Mouse (Mus musculus): ENCODE results near the gene Inpp4b.

DNA sequence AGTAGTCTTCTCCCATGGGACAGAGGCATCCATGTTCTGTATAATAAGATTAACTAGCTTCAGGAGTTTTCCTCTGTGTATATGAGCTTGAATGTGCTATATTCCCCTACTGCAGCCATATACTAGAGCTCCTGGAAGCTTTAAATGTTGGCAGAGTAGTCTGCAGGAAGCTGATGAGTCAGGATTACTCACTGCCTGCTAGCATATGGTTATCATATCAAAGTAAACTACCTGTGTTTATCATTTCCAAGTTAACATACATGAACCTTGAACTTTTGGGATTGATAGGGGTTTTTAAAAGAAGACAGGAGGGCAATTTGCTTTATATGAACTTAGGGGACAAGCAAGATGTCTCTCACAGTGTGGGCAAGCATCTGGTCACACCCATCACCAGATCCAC, 498.2 kb downstream of the Inpp4b start:
- TF ChIP-seq POLR2A (IDR thresholded peaks at IDR 0.05; ENCODE audit: insufficient read depth, low read depth, low read length) (no peak), CTCF (IDR thresholded peaks at IDR 0.05) (no peak), EP300 (IDR thresholded peaks at IDR 0.05; ENCODE audit: insufficient read depth, low read depth, low read length) (no peak)
